Mouse (Mus musculus) hindbrain, postnatal 0 days (tissue): Measurements from ENCODE around the gene Dnajb13. TPM values are rescaled to one million over a fixed set of nuclear protein-coding genes. Genes with fewer than 3 reads are reported as not detected.
A peak's percentile ranks its signal among the peaks of the same experiment; 100 is the strongest.

Experiments used
- ATAC-seq: fragments of 200-750 bp; cut with Nextera tagmentation; 2 replicates; pipeline ENCODE4 v1.8.0; 2017; ENCODE audit warnings: mild to moderate bottlenecking, moderate TSS enrichment, moderate library complexity
- DNase-seq: peaks from one replicate; pipeline ENCODE4 v3.0.0-alpha.2; 2015; ENCODE audit warnings: low spot score
- H3K27ac ChIP-seq: fragments of 300-500 bp; sonication (generic); 2 replicates; pipeline ENCODE4 v1.5.1; 2014; ENCODE audit warnings: mild to moderate bottlenecking
- H3K27me3 ChIP-seq: fragments of 300-500 bp; sonication (generic); 2 replicates; pipeline ENCODE4 v1.6.1; 2014; ENCODE audit warnings: low read length, mixed read lengths; ENCODE audit not compliant: insufficient read depth
- H3K36me3 ChIP-seq: fragments of 300-500 bp; sonication (generic); 2 replicates; pipeline ENCODE4 v1.6.1; 2014; ENCODE audit warnings: low read length, mixed read lengths; ENCODE audit not compliant: insufficient read depth
- H3K4me1 ChIP-seq: fragments of 300-500 bp; sonication (generic); 2 replicates; pipeline ENCODE4 v1.6.1; 2014; ENCODE audit warnings: antibody characterized with exemption, low read length, mixed read lengths; ENCODE audit not compliant: insufficient read depth
- H3K4me2 ChIP-seq: fragments of 300-500 bp; sonication (generic); 2 replicates; pipeline ENCODE4 v1.6.1; 2014; ENCODE audit warnings: low read depth, mild to moderate bottlenecking, low read length, moderate library complexity, mixed read lengths
- H3K4me3 ChIP-seq: fragments of 300-500 bp; sonication (generic); 2 replicates; pipeline ENCODE4 v1.5.1; 2014; ENCODE audit warnings: low read length
- H3K9ac ChIP-seq: fragments of 300-500 bp; sonication (generic); replicated peaks from 2 replicates; pipeline ENCODE4 v1.6.1; 2014; ENCODE audit warnings: mild to moderate bottlenecking, low read length, moderate library complexity, mixed read lengths
- H3K9me3 ChIP-seq: fragments of 300-500 bp; sonication (generic); 2 replicates; pipeline ENCODE4 v1.6.1; 2016; ENCODE audit warnings: low read length, mixed read lengths
- CTCF ChIP-seq: IDR thresholded peaks from 2 replicates; pipeline ENCODE4 v1.5.1; 2016; ENCODE audit warnings: antibody characterized with exemption, control low read depth, low read depth
- WGBS: fragments of 180-500 bp; shearing (Covaris S2); extraction: QIAGEN DNeasy Blood & Tissue Kit; methylation state at CpG from one replicate; pipeline ENCODE4 v1.1.7; 2014; 5-methylcytosine and 5-hydroxymethylcytosine counted together
- polyA plus RNA-seq: library from polyadenylated mRNA; unstranded; fragments of >200 nt; fragmentation: Nextera tagmentation; extraction: Ambion mirVana; gene quantifications from 2 replicates; pipeline ENCODE4 v1.2.1, GENCODE M21; 2015
- total RNA-seq: library from RNA; depleted of rRNA; stranded (reverse); fragments of >200 nt; gene quantifications from 2 replicates; pipeline ENCODE4 v1.2.3, GENCODE M21; 2014

Gene Dnajb13
- total and polyA plus RNA-seq, 2 experiments from 2014 or later, result 3.9 to 6.4 TPM

GRCm38 (mm10) chr7:100471407-100471797 is 43.4 kb downstream of the Dnajb13 start:
- H3K4me1 ChIP-seq, result 0 out of 2 replicates have a peak, but pooled peaks cover 5% of the 10 kb centered on the region
- no peaks in the 10 kb centered on the region for H3K9me3 ChIP-seq
- H3K36me3 ChIP-seq, result 0 out of 2 replicates have a peak, but pooled peaks cover 11% of the 10 kb centered on the region
- ATAC-seq, result no peak
- H3K4me2 ChIP-seq, result no peak overlapping the region
- TF ChIP-seq CTCF, result no peak
- no peak overlapping the region for H3K27ac ChIP-seq
- no peak for DNase-seq
- H3K27me3 ChIP-seq, result no peaks in the 10 kb centered on the region
- no peak overlapping the region for H3K4me3 ChIP-seq
- WGBS, result 93% methylated on average over 1 of the region's 1 CpGs
- no peak overlapping the region for H3K9ac ChIP-seq

- 93% methylated on average over 11 of the region's 11 CpGs for WGBS
- DNase-seq, result no peak
- no peak for TF ChIP-seq CTCF
- Histone ChIP-seq H3K9me3 (no peaks in the 10 kb centered on the region), H3K4me1 (0 out of 2 replicates have a peak, but pooled peaks cover 5% of the 10 kb centered on the region), H3K27ac (no peak overlapping the region), H3K36me3 (0 out of 2 replicates have a peak, but pooled peaks cover 11% of the 10 kb centered on the region), H3K27me3 (no peaks in the 10 kb centered on the region), H3K4me2 (no peak overlapping the region), H3K9ac (no peak overlapping the region), H3K4me3 (no peak overlapping the region)
- ATAC-seq, result no peak
Measured at GRCm38 (mm10) chr7:100470796-100471406, 43.9 kb downstream of the Dnajb13 start.

GRCm38 (mm10) chr7:100469502-100469901 is 45.3 kb downstream of the Dnajb13 start:
- no peak for DNase-seq
- Histone ChIP-seq H3K9ac (no peak overlapping the region), H3K9me3 (no peaks in the 10 kb centered on the region), H3K27me3 (no peaks in the 10 kb centered on the region), H3K4me1 (peaks cover 7% of the 10 kb centered on the region; the same call in 1 of the 2 replicates), H3K36me3 (0 out of 2 replicates have a peak, but pooled peaks cover 11% of the 10 kb centered on the region), H3K4me3 (no peak overlapping the region), H3K4me2 (no peak overlapping the region), H3K27ac (no peak overlapping the region)
- no peak for TF ChIP-seq CTCF
- ATAC-seq, result no peak
- 86% methylated on average over 1 of the region's 1 CpGs for WGBS

- no peak for TF ChIP-seq CTCF
- DNase-seq, result no peak
- peaks cover 7% of the 10 kb centered on the region; the same call in 1 of the 2 replicates for H3K4me1 ChIP-seq
- no peaks in the 10 kb centered on the region for H3K27me3 ChIP-seq
- H3K27ac ChIP-seq, result no peak overlapping the region
- no peak overlapping the region for H3K9ac ChIP-seq
- H3K4me2 ChIP-seq, result no peak overlapping the region
- ATAC-seq, result no peak
- H3K4me3 ChIP-seq, result no peak overlapping the region
- H3K9me3 ChIP-seq, result no peaks in the 10 kb centered on the region
- H3K36me3 ChIP-seq, result 0 out of 2 replicates have a peak, but pooled peaks cover 11% of the 10 kb centered on the region
- 86% methylated on average over 6 of the region's 6 CpGs for WGBS
Measured at GRCm38 (mm10) chr7:100468761-100469160, 46.0 kb downstream of the Dnajb13 start.

DNA sequence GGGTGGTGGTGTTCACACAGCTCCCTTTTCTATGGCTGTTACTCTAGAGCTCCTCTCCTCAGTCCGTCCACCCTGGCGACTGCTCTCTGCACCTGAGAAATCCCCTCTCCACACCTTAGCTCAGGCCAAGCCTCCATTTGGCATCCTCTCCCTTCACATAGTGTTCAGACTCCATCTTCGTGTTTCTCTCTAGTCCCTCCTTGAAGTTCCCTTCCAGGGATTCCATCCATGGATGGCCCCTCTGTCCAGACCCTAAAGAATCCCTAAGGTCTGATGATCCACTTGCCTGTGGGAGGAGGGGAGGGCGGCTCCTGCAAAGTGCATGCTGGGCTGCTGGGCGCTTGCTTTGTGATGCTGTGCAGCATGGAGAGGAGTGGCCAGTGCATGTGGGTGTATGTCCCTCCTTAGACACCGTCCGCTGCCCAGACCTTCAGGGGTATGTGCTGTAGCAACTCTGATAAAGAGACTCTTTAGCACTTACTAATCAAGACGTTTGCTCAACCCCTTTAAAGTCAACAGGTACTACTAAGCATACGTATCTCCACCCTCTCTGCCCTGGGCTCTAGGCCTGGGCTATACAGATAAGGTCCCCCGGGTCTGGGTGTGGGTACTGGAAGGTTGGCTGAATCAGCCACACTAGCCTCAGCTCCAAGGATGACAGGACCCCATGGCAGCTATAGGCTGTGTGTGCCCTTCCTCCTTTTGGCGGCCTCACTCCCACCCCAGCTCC is 47.8 kb downstream of the Dnajb13 start:
- Histone ChIP-seq H3K4me2 (no peak overlapping the region), H3K4me1 (peaks cover 7% of the 10 kb centered on the region; the same call in 1 of the 2 replicates), H3K27ac (no peak overlapping the region), H3K27me3 (no peaks in the 10 kb centered on the region), H3K9ac (no peak overlapping the region), H3K36me3 (0 out of 2 replicates have a peak, but pooled peaks cover 11% of the 10 kb centered on the region), H3K4me3 (no peak overlapping the region), H3K9me3 (no peaks in the 10 kb centered on the region)
- DNase-seq (no peak), ATAC-seq (no peak)
- TF ChIP-seq CTCF, result no peak
- WGBS, result 92% methylated on average over 11 of the region's 11 CpGs

GRCm38 (mm10) chr7:100465656-100466309 is 49.0 kb downstream of the Dnajb13 start:
- peak overlapping the region; percentile 71 for H3K27ac ChIP-seq
- no peak overlapping the region for H3K4me3 ChIP-seq
- no peaks in the 10 kb centered on the region for H3K9me3 ChIP-seq
- no peak overlapping the region for H3K9ac ChIP-seq
- DNase-seq (peak; percentile 17), ATAC-seq (peak; percentile 51; the same call in 1 of the 2 replicates)
- H3K4me1 ChIP-seq, result peaks cover 7% of the 10 kb centered on the region; the same call in 1 of the 2 replicates
- 39% methylated on average over 5 of the region's 5 CpGs for WGBS
- H3K36me3 ChIP-seq, result 0 out of 2 replicates have a peak, but pooled peaks cover 11% of the 10 kb centered on the region
- H3K4me2 ChIP-seq, result no peak overlapping the region
- H3K27me3 ChIP-seq, result no peaks in the 10 kb centered on the region
- TF ChIP-seq CTCF, result no peak
